Mouse (Mus musculus) heart, postnatal 0 days (tissue): ENCODE results near the gene Cmtm2b.

Experiments used
- CTCF ChIP-seq: IDR thresholded peaks from 2 replicates; pipeline ENCODE4 v1.5.1; 2016; ENCODE audit warnings: antibody characterized with exemption, control low read depth, low read depth
- EP300 ChIP-seq: IDR thresholded peaks from 2 replicates; pipeline ENCODE4 v1.6.1; 2016; ENCODE audit warnings: antibody characterized with exemption, low read depth

DNA sequence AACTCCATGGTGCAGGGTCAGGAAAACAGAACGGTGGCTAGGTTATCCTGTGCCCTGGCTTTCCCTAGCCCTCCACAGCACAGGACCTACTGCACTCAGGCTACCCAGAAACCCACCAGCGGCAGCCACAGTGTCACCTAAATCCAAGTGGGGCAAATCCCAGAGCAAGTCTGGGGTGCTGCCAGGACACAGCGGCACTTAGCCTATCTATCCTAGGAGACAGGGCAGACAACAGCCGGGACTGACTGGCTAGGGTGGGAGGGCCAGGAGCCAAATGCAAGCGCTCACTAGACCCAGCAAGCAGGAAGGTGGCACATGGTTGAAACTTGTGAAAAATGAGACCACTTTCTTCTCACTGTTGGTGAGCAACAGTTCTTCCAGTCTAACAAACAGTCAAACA lies 26.9 kb downstream of the Cmtm2b start:
- TF ChIP-seq CTCF (no peak), EP300 (no peak)
